Mouse (Mus musculus) intestine, embryonic 16.5 days (tissue): Measurements from ENCODE around the gene Synpo2. TPM values are rescaled to one million over a fixed set of nuclear protein-coding genes. Genes with fewer than 3 reads are reported as not detected.

Experiments
- ATAC-seq: fragments of 200-750 bp; cut with Nextera tagmentation; 2 replicates; pipeline ENCODE4 v1.8.0; 2017; ENCODE audit warnings: moderate TSS enrichment, moderate library complexity
- H3K27ac ChIP-seq: fragments of 300-500 bp; sonication (generic); 2 replicates; pipeline ENCODE4 v1.5.1; 2014; ENCODE audit warnings: mild to moderate bottlenecking, low read length
- H3K27me3 ChIP-seq: fragments of 300-500 bp; sonication (generic); replicated peaks from 2 replicates; pipeline ENCODE4 v1.6.1; 2014; ENCODE audit warnings: low read length, control low read depth, mixed read lengths; ENCODE audit not compliant: control insufficient read depth, insufficient read depth
- H3K36me3 ChIP-seq: fragments of 300-500 bp; sonication (generic); 2 replicates; pipeline ENCODE4 v1.6.1; 2014; ENCODE audit warnings: low read length, control low read depth; ENCODE audit not compliant: control insufficient read depth, insufficient read depth
- H3K4me1 ChIP-seq: fragments of 300-500 bp; sonication (generic); 2 replicates; pipeline ENCODE4 v1.6.1; 2014; ENCODE audit warnings: low read length, control low read depth, mixed read lengths; ENCODE audit not compliant: control insufficient read depth, insufficient read depth
- H3K4me2 ChIP-seq: fragments of 300-500 bp; sonication (generic); 2 replicates; pipeline ENCODE4 v1.6.1; 2014; ENCODE audit warnings: low read depth, low read length, control low read depth
- H3K4me3 ChIP-seq: fragments of 300-500 bp; sonication (generic); 2 replicates; pipeline ENCODE4 v1.5.1; 2014; ENCODE audit warnings: mild to moderate bottlenecking, low read length
- H3K9ac ChIP-seq: fragments of 300-500 bp; sonication (generic); 2 replicates; pipeline ENCODE4 v1.6.1; 2014; ENCODE audit warnings: low read depth, low read length
- H3K9me3 ChIP-seq: fragments of 300-500 bp; sonication (generic); 2 replicates; pipeline ENCODE4 v1.6.1; 2016; ENCODE audit warnings: low read length, control low read depth; ENCODE audit not compliant: control insufficient read depth
- WGBS: fragments of 180-500 bp; shearing (Covaris S2); extraction: QIAGEN DNeasy Blood & Tissue Kit; methylation state at CpG from one replicate; pipeline ENCODE4 v1.1.7; 2014; 5-methylcytosine and 5-hydroxymethylcytosine counted together
- polyA plus RNA-seq: library from polyadenylated mRNA; unstranded; fragments of >200 nt; fragmentation: Nextera tagmentation; extraction: Ambion mirVana; gene quantifications from 2 replicates; pipeline ENCODE4 v1.2.1, GENCODE M21; 2015

Gene Synpo2
- polyA plus RNA-seq, 1 experiment from 2014 or later: 29.5 TPM

DNA sequence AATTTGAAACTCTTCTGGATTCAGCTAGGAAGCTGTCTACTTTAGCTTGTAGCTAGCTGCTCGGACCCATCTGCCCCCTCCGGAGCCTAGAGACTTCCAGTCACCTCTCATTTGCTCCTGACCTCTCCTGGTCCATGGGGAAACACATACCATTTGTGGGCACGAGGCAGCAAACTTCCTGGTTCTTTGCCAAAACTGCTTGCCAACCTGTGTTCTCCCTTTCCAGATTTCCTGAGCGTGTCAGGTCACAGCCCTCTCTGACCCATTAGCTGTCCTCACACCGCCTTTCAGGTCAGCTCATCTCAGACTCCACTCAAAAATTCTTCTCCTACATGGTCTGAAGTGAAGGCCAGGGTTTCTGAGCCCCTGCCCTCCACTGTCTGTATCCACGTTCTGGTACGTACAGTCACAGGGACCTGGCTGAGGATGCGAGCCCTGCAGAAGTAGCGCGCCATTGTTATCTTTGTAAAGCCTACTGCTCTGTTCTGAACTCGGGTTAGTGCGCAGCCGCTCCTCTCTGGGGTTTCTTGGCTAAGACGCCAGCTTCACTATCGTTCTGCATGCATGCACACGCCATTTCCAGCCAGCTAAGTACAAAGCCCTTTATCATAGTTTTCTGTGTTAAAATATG lies 150.0 kb downstream of the Synpo2 start:
- H3K4me3 ChIP-seq: no peak overlapping the region
- no peaks in the 10 kb centered on the region for H3K9me3 ChIP-seq
- no peak overlapping the region for H3K27ac ChIP-seq
- H3K36me3 ChIP-seq: no peaks in the 10 kb centered on the region
- H3K4me2 ChIP-seq: no peak overlapping the region
- H3K9ac ChIP-seq: no peak overlapping the region
- no peaks in the 10 kb centered on the region for H3K27me3 ChIP-seq
- H3K4me1 ChIP-seq: peaks cover under 1% of the 10 kb centered on the region; the same call in 1 of the 2 replicates
- WGBS: 88% methylated on average over 16 of the region's 16 CpGs
- no peak for ATAC-seq

DNA sequence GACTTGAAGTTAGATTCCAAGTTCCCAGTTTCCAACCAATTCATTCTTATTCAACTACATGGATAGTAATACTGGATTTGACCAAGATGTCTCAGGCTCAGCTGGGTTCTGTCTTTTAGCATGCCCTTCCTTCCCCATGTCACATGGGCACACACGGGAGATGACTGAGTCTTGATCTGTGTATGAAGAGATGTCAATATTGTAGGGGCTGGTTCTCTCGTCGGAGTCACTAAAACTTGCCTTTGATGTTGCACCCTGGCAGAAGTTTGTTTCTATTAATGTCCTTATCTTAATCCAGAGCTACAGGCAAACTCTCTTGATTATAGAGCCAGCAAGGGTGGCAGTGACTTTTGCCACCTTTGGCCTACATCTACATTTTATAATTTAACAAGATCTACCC lies 154.3 kb downstream of the Synpo2 start:
- no peaks in the 10 kb centered on the region for H3K27me3 ChIP-seq
- no peak overlapping the region for H3K9ac ChIP-seq
- 62% methylated on average over 3 of the region's 3 CpGs for WGBS
- H3K4me1 ChIP-seq: peaks cover 6% of the 10 kb centered on the region; the same call in 1 of the 2 replicates
- H3K4me2 ChIP-seq: no peak overlapping the region
- no peak overlapping the region for H3K4me3 ChIP-seq
- H3K36me3 ChIP-seq: no peaks in the 10 kb centered on the region
- no peak for ATAC-seq
- no peaks in the 10 kb centered on the region for H3K9me3 ChIP-seq
- H3K27ac ChIP-seq: no peak overlapping the region

DNA sequence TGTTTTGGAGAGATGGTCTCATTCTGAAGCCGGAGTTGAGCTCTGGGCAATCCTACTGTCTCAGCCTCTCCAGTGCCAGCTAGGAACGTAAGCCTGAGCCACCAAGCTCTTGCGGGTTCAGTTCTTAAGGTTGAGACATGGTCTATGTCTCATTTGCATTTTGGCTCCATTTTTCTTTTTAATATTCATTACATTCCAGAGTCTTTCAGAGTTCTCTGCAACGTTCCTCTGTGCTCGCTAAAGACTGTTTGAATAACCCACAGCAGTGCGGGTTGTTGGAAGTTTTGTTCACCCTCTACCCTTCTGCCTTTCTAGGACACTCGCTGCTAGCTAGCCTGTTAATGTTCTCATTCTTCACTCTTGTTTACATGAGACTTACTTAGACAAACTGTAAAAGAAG lies 155.0 kb downstream of the Synpo2 start:
- Histone ChIP-seq H3K9ac (no peak overlapping the region), H3K27ac (no peak overlapping the region), H3K9me3 (no peaks in the 10 kb centered on the region), H3K27me3 (no peaks in the 10 kb centered on the region), H3K36me3 (no peaks in the 10 kb centered on the region), H3K4me3 (no peak overlapping the region), H3K4me1 (peaks cover 6% of the 10 kb centered on the region; the same call in 1 of the 2 replicates), H3K4me2 (no peak overlapping the region)
- WGBS: 54% methylated on average over 7 of the region's 7 CpGs
- ATAC-seq: no peak

DNA sequence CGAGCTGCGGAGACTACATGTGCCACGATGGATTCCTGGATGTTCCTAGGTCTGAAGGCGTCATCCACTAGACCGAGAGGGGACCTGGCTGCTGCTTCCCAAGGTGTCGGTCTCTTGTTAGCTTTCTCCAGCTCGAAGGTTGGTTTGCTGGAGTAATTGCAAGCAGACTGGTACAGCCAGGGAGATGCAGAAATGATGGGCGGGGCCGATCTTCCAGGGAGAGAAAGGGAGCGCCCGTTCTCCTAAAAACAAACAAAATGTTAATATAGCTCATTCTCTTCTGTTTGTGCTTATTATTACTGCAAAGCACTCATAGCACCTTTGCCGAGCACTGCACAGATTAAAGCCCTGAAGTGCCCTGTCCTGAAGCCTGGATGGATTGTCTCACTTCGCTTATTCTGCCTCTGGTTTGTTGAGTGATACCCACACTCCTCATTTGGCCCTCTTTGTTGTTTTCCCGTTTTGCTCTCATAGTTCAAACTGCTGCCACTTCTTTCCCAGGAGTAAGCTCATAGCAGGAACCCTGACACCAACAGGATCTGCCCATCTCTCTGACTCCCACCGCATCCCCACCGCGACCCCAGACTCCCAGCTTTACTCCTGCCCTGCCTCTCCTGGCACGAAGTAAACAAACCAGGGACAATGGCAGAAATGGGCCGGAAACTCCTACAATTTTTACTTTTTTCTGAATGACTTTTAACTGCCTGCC lies 155.8 kb downstream of the Synpo2 start:
- Histone ChIP-seq H3K4me2 (no peak overlapping the region), H3K36me3 (no peaks in the 10 kb centered on the region), H3K27me3 (no peaks in the 10 kb centered on the region), H3K9ac (no peak overlapping the region), H3K4me3 (no peak overlapping the region), H3K9me3 (no peaks in the 10 kb centered on the region), H3K4me1 (peaks cover 6% of the 10 kb centered on the region; the same call in 1 of the 2 replicates), H3K27ac (no peak overlapping the region)
- no peak for ATAC-seq
- 59% methylated on average over 19 of the region's 19 CpGs for WGBS

DNA sequence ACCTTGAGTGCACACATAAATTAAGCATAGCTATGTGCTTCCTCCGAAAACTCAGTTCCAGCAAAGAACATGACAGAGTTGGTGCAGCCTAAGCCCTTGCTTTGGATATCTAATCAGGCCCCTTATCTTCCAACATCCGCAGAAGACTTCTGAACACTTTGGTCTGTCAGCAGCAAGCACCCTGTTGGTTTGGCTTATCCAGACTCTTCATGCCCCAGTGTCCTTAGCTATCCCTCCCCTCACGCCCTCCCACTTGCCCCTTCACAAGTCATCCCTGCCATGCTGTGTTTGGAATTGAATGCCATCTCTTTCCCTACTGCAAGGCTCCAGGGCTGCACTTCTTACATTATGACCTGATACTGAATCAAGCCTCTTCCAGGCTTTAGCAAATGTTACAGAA lies 160.2 kb downstream of the Synpo2 start:
- no peak overlapping the region for H3K9ac ChIP-seq
- H3K4me3 ChIP-seq: no peak overlapping the region
- H3K36me3 ChIP-seq: no peaks in the 10 kb centered on the region
- H3K27ac ChIP-seq: no peak overlapping the region
- no peak for ATAC-seq
- no peaks in the 10 kb centered on the region for H3K9me3 ChIP-seq
- WGBS: 89% methylated on average over 3 of the region's 3 CpGs
- peaks cover 8% of the 10 kb centered on the region for H3K4me1 ChIP-seq
- no peaks in the 10 kb centered on the region for H3K27me3 ChIP-seq
- no peak overlapping the region for H3K4me2 ChIP-seq

DNA sequence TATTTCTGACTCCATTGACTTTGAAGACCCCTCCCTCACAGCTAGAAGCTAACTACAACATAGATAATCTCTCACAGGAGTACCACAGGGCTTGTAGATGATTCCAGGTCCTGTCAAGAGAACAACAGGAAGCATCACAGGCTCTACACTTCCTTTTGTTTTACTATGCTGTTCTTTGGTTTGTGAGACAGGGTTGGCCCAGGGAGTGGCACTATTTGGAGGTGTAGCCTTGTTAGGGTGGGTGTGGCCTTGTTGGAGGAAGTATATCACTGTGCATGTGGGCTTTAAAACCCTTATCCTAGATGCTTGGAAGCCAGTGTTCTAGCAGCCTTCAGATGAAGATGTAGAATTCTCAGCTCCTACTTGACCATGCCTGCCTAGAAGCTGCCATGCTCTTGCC lies 160.9 kb downstream of the Synpo2 start:
- Histone ChIP-seq H3K9ac (no peak overlapping the region), H3K4me1 (peaks cover 7% of the 10 kb centered on the region; the same call in 1 of the 2 replicates), H3K4me2 (no peak overlapping the region), H3K36me3 (no peaks in the 10 kb centered on the region), H3K4me3 (no peak overlapping the region), H3K27me3 (no peaks in the 10 kb centered on the region), H3K9me3 (no peaks in the 10 kb centered on the region), H3K27ac (no peak overlapping the region)
- ATAC-seq: 0 out of 2 replicates have a peak, but pooled peaks have one; percentile 42

DNA sequence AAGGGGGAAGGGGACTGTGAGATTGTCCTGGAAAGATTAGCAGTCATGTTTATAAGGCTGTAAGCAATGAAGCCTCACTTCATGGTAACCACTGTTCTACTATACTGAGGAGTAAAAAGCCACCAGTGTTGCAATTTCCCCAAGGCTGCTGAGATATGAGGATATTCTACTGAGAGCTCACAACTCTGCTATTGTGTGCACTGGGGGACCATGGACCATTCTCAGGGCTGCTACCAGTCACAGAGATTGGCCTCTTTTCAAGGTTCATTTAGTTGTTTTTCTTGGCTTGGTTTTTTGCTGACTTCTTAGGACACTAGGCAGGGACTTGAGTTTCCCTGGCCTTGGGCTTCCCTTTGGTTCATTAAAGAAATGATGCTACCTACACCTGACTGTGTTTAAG lies 162.6 kb downstream of the Synpo2 start:
- ATAC-seq: peak; percentile 50; the same call in 1 of the 2 replicates
- H3K27ac ChIP-seq: peak overlapping the region; percentile 29
- no peak overlapping the region for H3K4me3 ChIP-seq
- H3K4me1 ChIP-seq: peaks cover 5% of the 10 kb centered on the region; the same call in 1 of the 2 replicates
- no peaks in the 10 kb centered on the region for H3K27me3 ChIP-seq
- no peak overlapping the region for H3K4me2 ChIP-seq
- H3K36me3 ChIP-seq: no peaks in the 10 kb centered on the region
- H3K9me3 ChIP-seq: no peaks in the 10 kb centered on the region
- H3K9ac ChIP-seq: no peak overlapping the region

DNA sequence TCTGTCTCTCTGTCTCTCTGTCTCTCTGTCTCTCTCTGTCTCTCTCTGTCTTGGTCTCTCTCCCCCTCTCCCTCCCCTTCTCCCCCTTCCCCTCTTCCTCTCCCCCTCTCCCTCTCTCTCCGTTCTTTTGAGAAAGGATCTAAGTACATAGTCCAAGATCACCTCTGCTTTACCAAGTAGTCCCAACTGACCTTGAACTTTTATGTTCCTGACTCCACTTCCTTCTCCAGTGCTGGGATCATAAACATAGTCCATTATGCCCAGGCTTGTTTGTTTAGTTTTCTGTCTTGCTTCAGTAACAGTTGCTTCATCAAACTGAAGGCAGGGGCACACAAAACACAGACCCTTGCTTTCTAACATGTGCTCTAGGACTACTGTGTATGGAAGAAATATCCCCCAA lies 163.5 kb downstream of the Synpo2 start:
- Histone ChIP-seq H3K4me2 (no peak overlapping the region), H3K36me3 (no peaks in the 10 kb centered on the region), H3K27me3 (no peaks in the 10 kb centered on the region), H3K9me3 (no peaks in the 10 kb centered on the region), H3K9ac (no peak overlapping the region), H3K27ac (no peak overlapping the region), H3K4me1 (peaks cover 5% of the 10 kb centered on the region; the same call in 1 of the 2 replicates), H3K4me3 (no peak overlapping the region)
- WGBS: 40% methylated on average over 1 of the region's 1 CpGs
- peak; percentile 74 for ATAC-seq

DNA sequence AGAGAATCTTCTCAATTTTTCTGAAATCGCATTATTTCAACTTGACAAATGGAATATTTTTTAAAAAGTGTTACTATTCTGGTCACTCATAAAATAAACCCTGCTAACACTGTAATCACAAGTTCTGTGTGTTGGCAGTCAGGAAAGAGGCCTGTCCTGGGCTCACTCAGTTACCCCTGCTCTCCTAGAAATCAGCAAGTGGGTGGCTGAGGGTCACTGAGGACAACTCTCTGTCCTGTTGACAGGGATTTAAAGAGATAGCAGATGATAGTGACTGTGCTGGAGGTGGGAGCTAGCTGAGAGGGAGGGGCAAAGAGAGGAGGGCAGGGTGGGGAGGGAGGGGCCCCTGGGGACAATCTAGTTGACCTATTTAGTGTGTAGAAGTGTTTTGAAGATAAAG lies 165.0 kb downstream of the Synpo2 start:
- WGBS: 92% methylated on average over 1 of the region's 1 CpGs
- H3K27ac ChIP-seq: no peak overlapping the region
- H3K9me3 ChIP-seq: no peaks in the 10 kb centered on the region

More for the DNA sequence above, 165.0 kb downstream of the Synpo2 start:
- ATAC-seq: peak; percentile 35; the same call in 1 of the 2 replicates
- Histone ChIP-seq H3K9ac (no peak overlapping the region), H3K4me2 (no peak overlapping the region), H3K4me1 (peaks cover 5% of the 10 kb centered on the region; the same call in 1 of the 2 replicates), H3K36me3 (no peaks in the 10 kb centered on the region), H3K4me3 (no peak overlapping the region), H3K27me3 (no peaks in the 10 kb centered on the region)
